Mouse (Mus musculus) spleen, adult 2 months (tissue): ENCODE data around the gene Rps4x.

Source experiments
- CTCF ChIP-seq: fragments of 200-500 bp; IDR thresholded peaks from 2 replicates; pipeline ENCODE4 v1.5.1; 2011; ENCODE audit warnings: mild to moderate bottlenecking, inconsistent platforms; ENCODE audit not compliant: insufficient read depth, insufficient read length, insufficient replicate concordance; ENCODE audit errors: extremely low read depth
- POLR2A ChIP-seq: fragments of 200-500 bp; IDR thresholded peaks from 2 replicates; pipeline ENCODE4 v1.6.1; 2011; ENCODE audit warnings: low read depth, low read length, inconsistent platforms

GRCm38 (mm10) chrX:102219126-102219525, 29.9 kb upstream of the Rps4x start:
- TF ChIP-seq POLR2A = no peak
- peak; percentile 6; the same call in 1 of the 2 replicates for TF ChIP-seq CTCF
